Mouse (Mus musculus) stomach, postnatal 0 days (tissue): ENCODE data around the gene Dlg2. TPM values are rescaled to one million over a fixed set of nuclear protein-coding genes. Genes with fewer than 3 reads are reported as not detected.

Experiments
- ATAC-seq: fragments of 200-750 bp; cut with Nextera tagmentation; 2 replicates; pipeline ENCODE4 v1.8.0; 2017; ENCODE audit not compliant: low FRiP score, low TSS enrichment
- DNase-seq: peaks from one replicate; pipeline ENCODE4 v3.0.0-alpha.2; 2016; ENCODE audit warnings: low spot score
- H3K27ac ChIP-seq: fragments of 300-500 bp; sonication (generic); replicated peaks from 2 replicates; pipeline ENCODE4 v1.5.1; 2014; ENCODE audit warnings: mild to moderate bottlenecking, control low read depth
- H3K27me3 ChIP-seq: fragments of 300-500 bp; sonication (generic); 2 replicates; pipeline ENCODE4 v1.6.1; 2014; ENCODE audit warnings: low read length; ENCODE audit not compliant: control insufficient read depth, insufficient read depth
- H3K36me3 ChIP-seq: fragments of 300-500 bp; sonication (generic); 2 replicates; pipeline ENCODE4 v1.6.1; 2014; ENCODE audit warnings: low read length, mixed read lengths; ENCODE audit not compliant: control insufficient read depth, insufficient read depth
- H3K4me1 ChIP-seq: fragments of 300-500 bp; sonication (generic); replicated peaks from 2 replicates; pipeline ENCODE4 v1.6.1; 2014; ENCODE audit warnings: antibody characterized with exemption; ENCODE audit not compliant: control insufficient read depth, insufficient read depth
- H3K4me2 ChIP-seq: fragments of 300-500 bp; sonication (generic); replicated peaks from 2 replicates; pipeline ENCODE4 v1.6.1; 2014; ENCODE audit warnings: low read depth, mild to moderate bottlenecking, control low read depth, moderate library complexity
- H3K4me3 ChIP-seq: fragments of 300-500 bp; sonication (generic); 2 replicates; pipeline ENCODE4 v1.5.1; 2014; ENCODE audit warnings: low read depth, low read length, control low read depth
- H3K9ac ChIP-seq: fragments of 300-500 bp; sonication (generic); 2 replicates; pipeline ENCODE4 v1.6.1; 2014; ENCODE audit warnings: mild to moderate bottlenecking, low read length, control low read depth, mixed read lengths
- H3K9me3 ChIP-seq: fragments of 300-500 bp; sonication (generic); 2 replicates; pipeline ENCODE4 v1.6.1; 2016; ENCODE audit warnings: low read length; ENCODE audit not compliant: control insufficient read depth
- CTCF ChIP-seq: IDR thresholded peaks from 2 replicates; pipeline ENCODE4 v1.5.1; 2016; ENCODE audit warnings: antibody characterized with exemption, low read depth, mild to moderate bottlenecking, moderate library complexity
- EP300 ChIP-seq: optimal IDR thresholded peaks from 2 replicates; pipeline ENCODE3; 2016; ENCODE audit warnings: antibody characterized with exemption
- WGBS: fragments of 180-500 bp; shearing (Covaris S2); extraction: QIAGEN DNeasy Blood & Tissue Kit; methylation state at CpG from one replicate; pipeline ENCODE4 v1.1.7; 2014; 5-methylcytosine and 5-hydroxymethylcytosine counted together
- polyA plus RNA-seq: library from polyadenylated mRNA; unstranded; fragments of >200 nt; fragmentation: Nextera tagmentation; extraction: Ambion mirVana; gene quantifications from 2 replicates; pipeline ENCODE4 v1.2.1, GENCODE M21; 2015

Gene Dlg2
- polyA plus RNA-seq, 1 experiment from 2014 or later: 12.8 TPM

DNA sequence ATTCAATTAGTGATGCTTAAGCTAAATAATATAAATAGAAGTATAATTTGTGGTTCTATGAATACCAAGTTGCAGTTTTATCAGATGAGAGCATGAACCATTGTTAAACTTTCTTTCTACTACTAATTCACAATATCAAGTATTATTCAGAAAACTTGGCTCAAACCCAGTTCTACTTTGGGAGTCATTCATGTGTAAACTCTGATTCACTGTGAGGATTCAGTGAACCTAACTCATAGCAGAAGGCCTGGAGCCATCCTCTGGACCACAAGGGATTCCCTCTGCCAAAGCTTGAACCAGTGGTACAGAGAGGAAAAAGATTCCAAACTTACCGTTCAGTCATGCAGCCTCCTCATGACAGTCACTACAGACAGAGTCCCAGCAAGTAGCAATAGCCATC is 1920.3 kb downstream of the Dlg2 start:
- H3K27ac ChIP-seq: no peak overlapping the region
- H3K36me3 ChIP-seq: no peaks in the 10 kb centered on the region
- H3K27me3 ChIP-seq: no peaks in the 10 kb centered on the region
- no peak overlapping the region for H3K9ac ChIP-seq
- no peak overlapping the region for H3K4me2 ChIP-seq
- no peaks in the 10 kb centered on the region for H3K4me1 ChIP-seq
- TF ChIP-seq EP300 (no peak), CTCF (no peak)
- no peak overlapping the region for H3K4me3 ChIP-seq
- ATAC-seq (no peak), DNase-seq (no peak)
- 58% methylated on average over 1 of the region's 1 CpGs for WGBS
- H3K9me3 ChIP-seq: no peaks in the 10 kb centered on the region

DNA sequence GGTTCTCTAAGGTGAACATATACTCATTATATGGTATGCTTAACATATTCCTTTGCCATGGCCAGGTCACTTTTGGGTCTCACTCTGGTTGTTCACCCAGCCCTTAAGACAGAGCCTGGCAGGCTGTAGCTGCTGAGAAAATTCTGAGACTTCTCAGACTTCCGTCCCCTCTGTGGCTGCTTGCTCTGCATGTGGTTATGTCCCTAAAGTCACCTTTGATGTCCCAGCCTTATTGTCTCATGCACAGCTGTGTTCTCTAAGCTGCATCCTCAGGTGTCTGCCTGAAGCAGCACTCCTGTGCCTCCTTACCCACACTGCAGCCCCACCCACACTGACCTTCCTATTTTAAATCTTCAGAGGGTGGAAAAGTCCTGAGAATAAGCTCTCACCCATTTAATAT is 1922.4 kb downstream of the Dlg2 start:
- ATAC-seq: no peak
- Histone ChIP-seq H3K9me3 (no peaks in the 10 kb centered on the region), H3K4me3 (no peak overlapping the region), H3K9ac (no peak overlapping the region), H3K27ac (no peak overlapping the region), H3K4me2 (no peak overlapping the region), H3K36me3 (no peaks in the 10 kb centered on the region), H3K27me3 (no peaks in the 10 kb centered on the region), H3K4me1 (no peaks in the 10 kb centered on the region)
- DNase-seq: no peak
- WGBS: 70% methylated on average over 1 of the region's 1 CpGs
- TF ChIP-seq EP300 (no peak), CTCF (no peak)

DNA sequence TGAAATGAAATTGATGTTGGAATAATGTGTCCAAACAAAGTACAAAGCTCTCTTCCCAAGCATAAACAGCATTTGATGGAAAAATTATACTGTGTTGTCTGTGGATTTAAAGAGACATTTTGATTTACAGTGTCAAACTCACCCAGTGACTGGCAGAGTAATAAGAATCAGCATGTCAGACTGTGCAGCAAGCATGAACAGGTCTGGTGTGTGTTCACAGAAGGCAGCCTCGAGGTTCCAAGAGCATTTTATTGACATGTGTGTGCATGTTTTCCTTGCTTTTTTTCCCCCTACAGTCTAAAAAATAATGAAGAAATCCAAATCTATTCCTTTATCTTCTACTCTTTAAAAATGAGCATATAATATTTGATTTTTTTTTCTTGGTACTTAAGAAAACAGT is 1924.1 kb downstream of the Dlg2 start:
- TF ChIP-seq EP300 (no peak), CTCF (no peak)
- Histone ChIP-seq H3K9me3 (no peaks in the 10 kb centered on the region), H3K27me3 (no peaks in the 10 kb centered on the region), H3K9ac (no peak overlapping the region), H3K4me2 (no peak overlapping the region), H3K4me1 (no peaks in the 10 kb centered on the region), H3K27ac (no peak overlapping the region), H3K36me3 (no peaks in the 10 kb centered on the region), H3K4me3 (no peak overlapping the region)
- DNase-seq (no peak), ATAC-seq (no peak)
- 34% methylated on average over 1 of the region's 1 CpGs for WGBS

DNA sequence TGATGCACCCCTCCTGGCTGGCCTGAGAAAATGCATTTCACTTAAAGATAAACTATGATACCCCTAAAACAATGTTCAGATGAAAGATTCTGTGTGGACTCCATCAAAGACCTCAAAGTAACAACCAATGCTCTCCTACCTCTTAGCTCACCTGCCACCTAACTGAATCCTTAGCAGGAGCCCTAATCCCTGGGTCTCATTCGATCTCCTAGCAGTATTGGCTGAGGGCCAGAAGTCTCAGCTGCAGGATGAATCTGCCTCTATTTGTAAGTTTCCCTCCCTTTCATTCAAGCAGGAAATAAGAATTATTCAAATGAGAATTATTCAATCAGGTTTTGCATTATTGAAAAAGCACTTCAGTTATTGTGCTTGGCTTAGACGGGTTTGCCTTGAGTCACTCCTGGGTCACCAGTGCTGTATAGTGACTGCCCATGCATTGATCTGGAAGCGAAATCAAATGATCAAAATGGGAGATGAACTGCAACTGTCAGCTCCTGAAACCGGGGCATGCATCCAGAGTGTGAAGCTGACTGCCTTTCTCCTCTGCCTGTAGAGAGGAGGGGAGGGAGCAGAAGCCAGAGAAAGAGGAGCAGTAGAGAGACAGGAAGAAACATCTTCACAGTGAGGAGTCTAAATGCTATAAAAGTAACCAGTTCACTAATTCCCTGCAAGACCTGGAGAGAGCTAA is 1924.7 kb downstream of the Dlg2 start:
- ATAC-seq (no peak), DNase-seq (no peak)
- no peaks in the 10 kb centered on the region for H3K36me3 ChIP-seq
- 0 out of 2 replicates have a peak overlapping the region, but pooled peaks have one; percentile 13 for H3K27ac ChIP-seq
- no peaks in the 10 kb centered on the region for H3K27me3 ChIP-seq
- WGBS: 41% methylated on average over 4 of the region's 4 CpGs
- H3K9me3 ChIP-seq: no peaks in the 10 kb centered on the region
- no peak overlapping the region for H3K4me2 ChIP-seq
- H3K9ac ChIP-seq: no peak overlapping the region
- TF ChIP-seq CTCF: no peak
- no peak for TF ChIP-seq EP300
- H3K4me1 ChIP-seq: no peaks in the 10 kb centered on the region
- no peak overlapping the region for H3K4me3 ChIP-seq

DNA sequence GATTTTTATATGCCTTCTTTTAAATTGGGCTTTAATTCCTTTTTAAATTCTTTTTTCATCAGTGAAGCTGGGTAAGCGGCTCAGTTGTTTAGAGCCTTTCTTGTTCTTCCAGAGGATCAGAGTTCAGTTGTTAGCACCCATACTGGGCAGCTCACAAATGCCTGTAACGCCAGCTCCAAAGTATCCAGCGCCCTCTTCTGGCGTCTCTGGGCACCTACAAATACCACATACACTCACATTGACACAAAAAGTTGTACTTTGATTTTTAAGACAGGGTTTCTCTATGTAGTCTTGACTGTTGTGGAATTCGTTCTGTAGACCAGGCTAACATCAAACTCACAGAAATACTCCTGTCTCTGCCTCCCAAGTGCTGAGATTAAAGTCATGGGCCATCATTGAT is 1932.0 kb downstream of the Dlg2 start:
- no peak for ATAC-seq
- Histone ChIP-seq H3K36me3 (no peaks in the 10 kb centered on the region), H3K4me2 (no peak overlapping the region), H3K4me3 (no peak overlapping the region), H3K9me3 (no peaks in the 10 kb centered on the region), H3K27me3 (no peaks in the 10 kb centered on the region), H3K27ac (no peak overlapping the region), H3K9ac (no peak overlapping the region), H3K4me1 (no peaks in the 10 kb centered on the region)
- DNase-seq: no peak
- TF ChIP-seq EP300: no peak
- TF ChIP-seq CTCF: no peak
- WGBS: 62% methylated on average over 5 of the region's 5 CpGs

DNA sequence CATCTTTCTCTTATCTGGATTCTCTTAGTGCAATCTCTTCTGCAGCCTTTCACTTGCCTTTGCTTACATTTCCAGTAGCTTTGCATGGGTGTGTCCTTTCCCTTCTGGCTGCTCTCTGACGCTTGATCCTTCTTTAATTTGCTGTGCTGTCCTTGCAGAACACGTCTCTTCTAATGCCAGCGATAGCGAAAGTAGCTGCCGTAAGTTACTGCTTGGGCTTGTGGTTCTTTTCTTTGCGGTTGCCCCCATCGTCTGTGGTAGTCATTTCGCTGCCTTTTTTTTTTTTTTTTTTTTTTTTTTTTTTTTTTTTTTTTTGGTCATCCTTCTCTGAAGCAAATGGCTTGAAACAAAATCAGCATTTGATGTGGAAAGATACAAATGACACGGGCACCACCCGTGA is 1944.0 kb downstream of the Dlg2 start:
- Histone ChIP-seq H3K4me2 (no peak overlapping the region), H3K4me3 (no peak overlapping the region), H3K9me3 (no peaks in the 10 kb centered on the region), H3K4me1 (no peaks in the 10 kb centered on the region), H3K27me3 (no peaks in the 10 kb centered on the region), H3K36me3 (no peaks in the 10 kb centered on the region), H3K9ac (no peak overlapping the region), H3K27ac (no peak overlapping the region)
- TF ChIP-seq EP300: no peak
- no peak for TF ChIP-seq CTCF
- WGBS: 59% methylated on average over 10 of the region's 10 CpGs
- no peak for DNase-seq
- no peak for ATAC-seq
